Mouse (Mus musculus): ENCODE measurements around the gene Ctnnb1.

Gene Ctnnb1

DNA sequence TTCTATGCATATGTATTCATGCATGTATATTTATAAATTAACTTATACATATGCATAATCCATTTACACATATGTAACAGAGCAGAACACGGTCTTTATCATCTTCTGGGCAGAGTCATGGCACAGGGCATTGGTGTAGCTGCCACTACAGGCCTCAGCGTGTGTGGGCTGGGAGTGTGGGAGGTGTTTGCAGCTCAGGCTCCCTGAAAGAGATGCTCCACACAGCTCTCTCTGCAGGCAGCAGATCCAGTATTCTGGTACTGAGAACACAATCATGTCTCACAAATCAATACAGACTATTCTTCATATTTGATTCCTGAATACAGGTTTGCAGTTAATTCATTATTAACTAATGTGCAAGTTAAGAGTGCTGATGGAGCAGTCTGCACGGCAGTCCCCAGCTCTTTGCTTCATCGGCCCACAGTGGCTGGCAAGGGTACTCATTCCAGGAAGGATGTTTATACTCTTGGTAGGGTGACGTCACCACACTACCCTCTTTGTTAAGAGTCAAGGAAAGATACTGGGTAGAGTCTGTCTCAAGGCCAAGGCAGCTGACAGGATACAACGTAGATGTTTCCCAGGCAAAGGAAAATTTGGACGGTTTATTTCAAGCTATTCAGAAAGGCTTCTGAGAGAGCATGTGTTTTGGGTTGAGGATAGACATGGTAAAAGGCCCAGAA is 71.8 kb downstream of the Ctnnb1 start:
- peak; percentile 48 to 80 for DNase-seq (ENCODE audit: low spot score in 2 of 2)

DNA sequence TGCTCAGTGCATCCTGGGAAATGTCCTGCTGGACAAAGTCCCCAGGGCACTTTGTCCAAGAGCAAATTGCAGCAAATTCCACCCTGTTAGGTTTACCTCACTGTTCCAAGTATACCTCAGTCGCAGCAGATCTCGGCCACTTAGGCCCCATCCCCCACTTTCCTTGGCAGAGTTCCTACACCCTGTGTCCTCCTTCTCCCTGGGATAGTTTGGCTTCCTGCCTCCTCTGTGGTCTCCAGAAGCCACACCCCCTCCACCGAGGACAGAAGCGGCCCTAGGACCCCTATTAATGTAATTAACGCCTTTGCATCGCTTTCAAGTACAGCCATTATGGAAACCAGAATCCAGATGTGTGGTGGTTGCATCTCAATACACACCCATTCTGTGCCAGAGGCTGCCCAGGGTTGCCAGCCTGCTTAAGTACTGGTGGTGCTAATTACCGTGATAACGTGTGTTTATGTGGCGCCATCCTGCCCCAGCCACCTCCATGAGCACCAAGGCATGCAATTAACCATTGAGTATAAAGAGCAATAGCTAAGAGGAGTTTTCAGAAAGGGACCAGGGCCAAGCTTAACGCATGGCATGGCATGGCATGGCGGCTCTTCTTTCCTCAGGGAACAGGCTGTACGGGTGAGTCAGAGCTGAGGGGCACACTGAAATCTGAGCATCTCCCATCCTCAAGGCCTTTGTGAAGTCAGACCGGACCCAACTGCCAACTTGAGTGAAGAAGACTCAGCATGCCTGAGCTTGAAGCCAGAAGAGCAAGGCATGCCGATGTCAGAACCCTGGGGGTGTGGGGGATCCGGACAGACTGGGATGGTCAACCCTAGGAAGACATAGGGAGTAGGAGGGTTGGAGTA is 72.9 kb downstream of the Ctnnb1 start:
- DNase-seq (ENCODE audit: low spot score in 2 of 2), result peak; percentile 42 to 51

DNA sequence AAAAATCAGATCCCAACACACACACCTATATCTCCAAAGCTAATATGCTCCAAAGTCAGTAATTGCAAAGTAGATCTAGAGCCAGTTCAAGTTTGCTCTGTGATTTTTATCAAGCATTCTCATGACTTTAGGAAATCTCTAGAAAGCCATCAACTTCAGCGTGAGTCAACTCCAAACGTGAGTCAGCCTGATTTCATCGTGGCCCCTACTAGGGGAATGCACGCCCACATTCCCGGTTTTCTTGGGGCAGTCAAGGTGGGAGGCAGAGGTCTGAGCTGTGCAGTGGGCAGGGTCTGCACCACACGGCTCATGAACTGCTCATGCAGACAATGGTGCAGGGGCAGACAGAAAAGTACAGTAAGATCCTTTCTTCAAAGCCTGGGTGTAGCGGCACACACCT is 76.9 kb downstream of the Ctnnb1 start:
- DNase-seq (ENCODE audit: low spot score in 2 of 2), result no peak
